8 mouse cellular contexts compared by ENCODE assay signal in the genomic region with DNA sequence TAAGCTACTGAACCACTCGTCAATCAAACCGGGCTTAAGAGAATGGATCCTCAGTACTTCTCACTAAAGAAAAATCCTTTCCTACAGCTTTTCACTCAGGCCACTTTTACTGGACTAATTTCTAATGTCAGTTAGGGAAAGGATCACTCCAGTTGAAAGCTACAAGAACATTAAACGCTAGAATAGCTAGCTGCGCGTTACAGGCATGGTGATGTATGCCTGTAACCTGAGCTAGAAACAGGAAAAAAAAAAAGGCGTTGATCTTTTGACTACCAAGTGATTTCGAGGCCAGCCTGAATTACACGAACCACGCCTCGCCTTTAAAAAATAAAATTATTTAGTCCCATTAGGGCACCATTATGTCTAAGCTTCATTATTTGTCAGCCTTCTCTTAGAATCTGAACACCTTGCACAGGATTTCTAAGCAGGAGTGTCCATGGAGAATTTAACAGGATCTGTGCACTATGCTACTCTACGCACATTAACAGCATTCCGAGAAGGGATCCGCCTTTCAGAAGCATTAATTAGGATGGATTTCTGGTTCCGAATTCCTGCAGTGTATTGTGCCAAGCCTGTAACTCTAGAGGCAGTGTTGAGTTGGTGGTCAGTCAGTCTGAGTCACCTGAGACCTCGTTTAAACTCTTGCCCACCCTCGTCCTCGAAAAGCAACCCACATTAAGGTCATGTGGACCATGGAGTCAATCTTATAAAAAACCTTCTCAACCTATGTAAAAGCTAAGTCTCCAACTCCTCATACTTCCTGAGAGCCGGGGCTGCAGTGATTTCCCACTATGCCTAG. TPM values are rescaled to one million over a fixed set of nuclear protein-coding genes. Genes with fewer than 3 reads are reported as not detected.
DNase-seq lines count a peak whose midpoint lies in the region; ATAC-seq and TF ChIP-seq lines count a peak whose summit lies in the region.

No protein-coding gene starts in this region.

- 0 out of 2 replicates have a peak, but pooled peaks have one; percentile 2 for ATAC-seq in forebrain, embryonic 12.5 days (ENCODE audit: low FRiP score)
- ATAC-seq in limb, embryonic 14.5 days (ENCODE audit: low FRiP score, low read depth): no peak

- H3K27me3 ChIP-seq in forebrain, embryonic 12.5 days: no peaks in the 10 kb centered on the region
- no peaks in the 10 kb centered on the region for H3K27me3 ChIP-seq in limb, embryonic 14.5 days (ENCODE audit: control insufficient read depth, insufficient read depth, low read length)
- H3K27me3 ChIP-seq in small intestine, adult 2 months (ENCODE audit: control insufficient read depth, insufficient read depth, low read length): no peaks in the 10 kb centered on the region

- H3K9me3 ChIP-seq in forebrain, embryonic 12.5 days: no peaks in the 10 kb centered on the region
- H3K9me3 ChIP-seq in limb, embryonic 14.5 days (ENCODE audit: control insufficient read depth, low read length): no peaks in the 10 kb centered on the region

- H3K36me3 ChIP-seq in forebrain, embryonic 12.5 days (replicated peaks): peaks cover 9% of the 10 kb centered on the region
- H3K36me3 ChIP-seq in limb, embryonic 14.5 days (ENCODE audit: control insufficient read depth, insufficient read depth, low read length): peaks cover 17% of the 10 kb centered on the region
- peaks cover 9% of the 10 kb centered on the region for H3K36me3 ChIP-seq in small intestine, adult 2 months (ENCODE audit: control insufficient read depth, insufficient read depth, low read length)

- peaks cover 69% of the 10 kb centered on the region for H3K4me1 ChIP-seq in forebrain, embryonic 12.5 days
- peaks cover 37% of the 10 kb centered on the region for H3K4me1 ChIP-seq in limb, embryonic 14.5 days (ENCODE audit: control insufficient read depth, insufficient read depth, low read length)
- H3K4me1 ChIP-seq in small intestine, adult 2 months (ENCODE audit: control insufficient read depth, insufficient read depth, insufficient read length, low read length): peaks cover 9% of the 10 kb centered on the region

- peak overlapping the region; percentile 52 for H3K4me3 ChIP-seq in forebrain, embryonic 12.5 days (replicated peaks)
- peak overlapping the region; percentile 48 for H3K4me3 ChIP-seq in limb, embryonic 14.5 days (replicated peaks; ENCODE audit: low read length)
- H3K4me3 ChIP-seq in small intestine, adult 2 months (ENCODE audit: low read depth, low read length): peak overlapping the region; percentile 78; the same call in 1 of the 2 replicates

- H3K4me2 ChIP-seq in forebrain, embryonic 12.5 days: peak overlapping the region; percentile 75
- peak overlapping the region; percentile 67 for H3K4me2 ChIP-seq in limb, embryonic 14.5 days (replicated peaks; ENCODE audit: low read depth, low read length, severe bottlenecking)

- 2% methylated on average over 18 of the region's 18 CpGs for WGBS in forebrain, embryonic 12.5 days
- 2% methylated on average over 18 of the region's 18 CpGs for WGBS in limb, embryonic 14.5 days
- 4% methylated on average over 18 of the region's 18 CpGs for WGBS in small intestine, adult 2 months

- peak; percentile 12 for DNase-seq in adrenal gland, postnatal 14 days
- no peak for DNase-seq in adrenal gland, postnatal 25 days
- peak; percentile 22 for DNase-seq in CD4-positive helper T cell, adult 2 months (ENCODE audit: low read depth, low spot score)
- peak; percentile 42 for DNase-seq in limb, embryonic 14.5 days (ENCODE audit: low spot score)
- DNase-seq in gastrocnemius, adult 8-10 months (ENCODE audit: low spot score in 2 of 2): no peak
- DNase-seq in adipocyte (ENCODE audit: low spot score): no peak

- peak overlapping the region; percentile 93 for H3K27ac ChIP-seq in forebrain, embryonic 12.5 days
- peak overlapping the region; percentile 85 for H3K27ac ChIP-seq in limb, embryonic 14.5 days (replicated peaks; ENCODE audit: low read depth, low read length)
- H3K27ac ChIP-seq in small intestine, adult 2 months (ENCODE audit: insufficient read depth, low read depth, low read length): peak overlapping the region; percentile 96

- peak overlapping the region; percentile 68 for H3K9ac ChIP-seq in forebrain, embryonic 12.5 days
- peak overlapping the region; percentile 67; the same call in 1 of the 2 replicates for H3K9ac ChIP-seq in limb, embryonic 14.5 days (ENCODE audit: low read depth, low read length, severe bottlenecking)

- no peak for TF ChIP-seq CTCF in small intestine, adult 2 months (IDR thresholded peaks at IDR 0.05; ENCODE audit: extremely low read depth, insufficient read length, insufficient replicate concordance, low read depth, low read length)

- no peak for TF ChIP-seq POLR2A in limb, embryonic 14.5 days (IDR thresholded peaks at IDR 0.05; ENCODE audit: borderline replicate concordance, extremely low read depth, insufficient read depth, insufficient read length)
- TF ChIP-seq POLR2A in small intestine, adult 2 months (IDR thresholded peaks at IDR 0.05; ENCODE audit: low read depth, low read length): no peak

RNA-seq across cellular contexts. Expression of a gene that starts 15.2 kb away (rescaled TPM):
- 64.2 and 77.2 TPM in 2 replicates for total RNA-seq in adrenal gland, postnatal 14 days (2021)
- 77.2 and 90.2 TPM in 2 replicates for total RNA-seq in adrenal gland, postnatal 25 days (2021)
- 138 and 146 TPM in 2 replicates for polyA plus RNA-seq in forebrain, embryonic 12.5 days (2016; fragmentation: Nextera tagmentation; extraction: Ambion mirVana)
- polyA plus RNA-seq in limb, embryonic 14.5 days (2012; rRNA removed): 37.3 and 39.0 TPM in 2 replicates
- 87.2 and 97.4 TPM in 2 replicates for polyA plus RNA-seq in limb, embryonic 14.5 days (2014; fragmentation: Nextera tagmentation; extraction: Ambion mirVana)
- polyA plus RNA-seq in small intestine, adult 2 months (2012; rRNA removed): 5.3 and 12.2 TPM in 2 replicates
- total RNA-seq in gastrocnemius, adult 8-10 months (2022): 10 to 100 TPM; 23.9 to 33.7 (median 28.2) TPM

Comparison
In these comparisons a context has a peak if more than half of its experiments do, and no peak if none do; other contexts are left out.
1. DNase-seq: peak in adrenal gland, postnatal 14 days (single experiment), CD4-positive helper T cell, adult 2 months (single experiment) and limb, embryonic 14.5 days (single experiment); none in adrenal gland, postnatal 25 days (single experiment), gastrocnemius, adult 8-10 months (0 of 2) and adipocyte (single experiment).
2. Peak in every context shown above with its lines, with median percentiles within 50 percentile points of each other: H3K27ac ChIP-seq and H3K4me3 ChIP-seq.